Mouse (Mus musculus) cortical plate, adult 2 months (tissue): Measurements from ENCODE around the gene Cela2a.

Experiments used
- CTCF ChIP-seq: fragments of 200-500 bp; IDR thresholded peaks from 2 replicates; pipeline ENCODE4 v1.5.1; 2011; ENCODE audit warnings: mild to moderate bottlenecking, control low read depth, low read length; ENCODE audit not compliant: insufficient read depth; ENCODE audit errors: extremely low read depth
- POLR2A ChIP-seq: fragments of 200-500 bp; IDR thresholded peaks from 2 replicates; pipeline ENCODE4 v1.6.1; 2011; ENCODE audit warnings: mild to moderate bottlenecking, low read length, control low read depth; ENCODE audit not compliant: insufficient read depth; ENCODE audit errors: extremely low read depth

- TF ChIP-seq POLR2A: no peak
- TF ChIP-seq CTCF: no peak
Observed at GRCm38 (mm10) chr4:141769501-141770160, 56.3 kb downstream of the Cela2a start.
